32 mouse cellular contexts compared by ENCODE assay signal in the genomic region with DNA sequence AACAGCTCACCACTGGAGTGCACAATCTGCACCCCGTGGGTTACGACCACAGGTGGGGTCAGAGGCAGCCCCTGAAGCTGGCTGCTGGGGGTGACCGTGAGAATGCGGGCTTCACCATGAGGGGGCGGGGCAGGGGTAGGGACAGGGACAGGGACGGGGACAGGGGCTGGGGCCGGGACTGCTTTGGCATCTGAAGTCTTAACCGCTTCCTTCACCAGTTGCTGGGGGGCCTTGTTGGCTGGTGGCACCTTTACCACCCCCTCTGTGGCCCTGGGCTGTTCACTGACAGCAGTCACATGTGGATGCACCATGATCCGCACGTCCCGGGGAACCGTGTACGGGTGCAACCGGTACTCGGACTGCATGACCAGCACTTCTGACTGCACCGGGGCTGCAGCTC. TPM values are rescaled to one million over a fixed set of nuclear protein-coding genes. Genes with fewer than 3 reads are reported as not detected.
A peak's percentile ranks its signal among the peaks of the same experiment; 100 is the strongest.
DNase-seq lines count a peak whose midpoint lies in the region; ATAC-seq lines count a peak whose summit lies in the region.
"Had no signal": no experiment of that assay in that cellular context is flagged by ENCODE, and none has a peak within 500 bp of the region (broad histone marks: within the 10 kb centered on the region; RNA-seq: fewer than 3 reads in every experiment).

No protein-coding gene starts in this region.

- no peaks in the 10 kb centered on the region for H3K4me1 ChIP-seq in hindbrain, embryonic 11.5 days (replicated peaks; ENCODE audit: control insufficient read depth, insufficient read depth, low read length)
- no peaks in the 10 kb centered on the region for H3K4me1 ChIP-seq in hindbrain, embryonic 16.5 days (ENCODE audit: control insufficient read depth, insufficient read depth, low read depth, low read length)
- H3K4me1 ChIP-seq: forebrain, embryonic 10.5 days; forebrain, embryonic 13.5 days; hindbrain, embryonic 13.5 days had no signal

- H3K27ac ChIP-seq in hindbrain, embryonic 11.5 days (ENCODE audit: low read depth, low read length): no peak overlapping the region
- H3K27ac ChIP-seq in hindbrain, embryonic 16.5 days (ENCODE audit: low read depth, low read length): no peak overlapping the region
- H3K27ac ChIP-seq: forebrain, embryonic 10.5 days; forebrain, embryonic 13.5 days; heart, adult 2 months; hindbrain, embryonic 13.5 days; hindbrain, postnatal 0 days had no signal

- 94% methylated on average over 16 of the region's 16 CpGs for WGBS in hindbrain, embryonic 11.5 days
- WGBS in hindbrain, embryonic 16.5 days: 96% methylated on average over 16 of the region's 16 CpGs

- peak; percentile 40 for DNase-seq in cerebellum, adult 9-11 months
- no peak for DNase-seq in hindbrain, embryonic 11.5 days (ENCODE audit: low spot score)
- DNase-seq in ovary, postnatal 14 days (ENCODE audit: low spot score): no peak
- DNase-seq: adrenal gland, adult 2 months; adrenal gland, postnatal 14 days; B cell, adult 2 months; cerebellum, adult 18-20 months; cerebellum, adult 9-10 months; embryo, embryonic 11 days; gastrocnemius, postnatal 25 days; heart, adult 2 months; kidney, adult 18-20 months had no signal

- H3K4me3 ChIP-seq in hindbrain, embryonic 11.5 days (ENCODE audit: low read depth, low read length): no peak overlapping the region
- no peak overlapping the region for H3K4me3 ChIP-seq in hindbrain, embryonic 16.5 days (ENCODE audit: low read length)
- H3K4me3 ChIP-seq: forebrain, embryonic 10.5 days; forebrain, embryonic 13.5 days; heart, adult 2 months; hindbrain, embryonic 13.5 days had no signal

- H3K4me2 ChIP-seq in hindbrain, embryonic 11.5 days (replicated peaks; ENCODE audit: low read depth, low read length): no peak overlapping the region
- H3K4me2 ChIP-seq in hindbrain, embryonic 16.5 days (ENCODE audit: low read length): no peak overlapping the region
- H3K4me2 ChIP-seq: forebrain, embryonic 13.5 days; heart, embryonic 11.5 days; hindbrain, embryonic 13.5 days had no signal

- H3K9me3 ChIP-seq in hindbrain, embryonic 11.5 days (ENCODE audit: control insufficient read depth, low read length): no peaks in the 10 kb centered on the region
- no peaks in the 10 kb centered on the region for H3K9me3 ChIP-seq in hindbrain, embryonic 16.5 days (ENCODE audit: control insufficient read depth, low read length)
- H3K9me3 ChIP-seq: forebrain, embryonic 13.5 days; hindbrain, embryonic 13.5 days had no signal

- H3K27me3 ChIP-seq in hindbrain, embryonic 11.5 days (ENCODE audit: control insufficient read depth, insufficient read depth, low read length): no peaks in the 10 kb centered on the region
- no peaks in the 10 kb centered on the region for H3K27me3 ChIP-seq in hindbrain, embryonic 16.5 days (replicated peaks; ENCODE audit: control insufficient read depth, insufficient read depth, low read length)
- H3K27me3 ChIP-seq: CH12.LX; forebrain, embryonic 13.5 days; hindbrain, embryonic 13.5 days had no signal

- ATAC-seq in cerebellum, adult (ENCODE audit: insufficient number of reproducible peaks, low FRiP score, low TSS enrichment): no peak
- 0 out of 2 replicates have a peak, but pooled peaks have one; percentile 13 for ATAC-seq in hindbrain, embryonic 11.5 days (ENCODE audit: low FRiP score)
- no peak for ATAC-seq in hindbrain, embryonic 16.5 days
- ATAC-seq in megakaryocyte, adult 5-6 weeks (ENCODE audit: poor library complexity, severe bottlenecking): 0 out of 2 replicates have a peak, but pooled peaks have one; percentile 9
- ATAC-seq: forebrain, embryonic 13.5 days; forebrain, embryonic 16.5 days; hindbrain, postnatal 0 days; inflammation-experienced regulatory T-cells, adult 6 months; intestine, embryonic 16.5 days had no signal

- H3K9ac ChIP-seq in hindbrain, embryonic 11.5 days (ENCODE audit: low read depth, low read length): no peak overlapping the region
- no peak overlapping the region for H3K9ac ChIP-seq in hindbrain, embryonic 16.5 days (ENCODE audit: low read depth, low read length)
- H3K9ac ChIP-seq: forebrain, embryonic 13.5 days; hindbrain, embryonic 13.5 days had no signal

- peaks cover 47% of the 10 kb centered on the region for H3K36me3 ChIP-seq in hindbrain, embryonic 11.5 days (ENCODE audit: control insufficient read depth, insufficient read depth, low read length)
- H3K36me3 ChIP-seq in hindbrain, embryonic 16.5 days (ENCODE audit: control insufficient read depth, insufficient read depth, low read length): peaks cover 84% of the 10 kb centered on the region

RNA-seq across cellular contexts. Expression of gene Zbtb17, which starts 27.0 kb away (rescaled TPM):
- 38.9 and 40.4 TPM in 2 replicates for polyA plus RNA-seq in hindbrain, embryonic 11.5 days (2014; fragmentation: Nextera tagmentation; extraction: Ambion mirVana)
- 39.5 and 39.6 TPM in 2 replicates for polyA plus RNA-seq in hindbrain, embryonic 16.5 days (2015; fragmentation: Nextera tagmentation; extraction: Ambion mirVana)
- total RNA-seq in megakaryocyte, adult 5-6 weeks (2015): 12.7 TPM in 2 replicates
- 12.5 and 19.4 TPM in 2 replicates for total RNA-seq in megakaryocyte, adult 5-6 weeks (2017)

RNA-seq across cellular contexts. Expression of gene Srarp, which starts 35.6 kb away (rescaled TPM):
- not detected in 2 replicates for polyA plus RNA-seq in hindbrain, embryonic 11.5 days (2014; fragmentation: Nextera tagmentation; extraction: Ambion mirVana)
- 0.35 and 0.41 TPM in 2 replicates for polyA plus RNA-seq in hindbrain, embryonic 16.5 days (2015; fragmentation: Nextera tagmentation; extraction: Ambion mirVana)
- total RNA-seq in megakaryocyte, adult 5-6 weeks (2015): not detected in 2 replicates
- total RNA-seq in megakaryocyte, adult 5-6 weeks (2017): not detected in 2 replicates
- total RNA-seq: adrenal gland, postnatal 14 days; adrenal gland, postnatal 4 days; CH12.LX; hematopoietic stem cell, adult 5-6 weeks; MEL had no signal
- polyA plus RNA-seq: embryonic facial prominence, embryonic 11.5 days; embryonic facial prominence, embryonic 14.5 days; forebrain, embryonic 10.5 days; forebrain, embryonic 13.5 days; forebrain, embryonic 16.5 days; heart, embryonic 11.5 days; heart, embryonic 14.5 days; heart, postnatal 0 days; hindbrain, embryonic 13.5 days; inflammation-experienced regulatory T-cells, adult 6 months; intestine, embryonic 16.5 days had no signal

RNA-seq across cellular contexts. Expression of gene Hspb7, which starts 50.9 kb away (rescaled TPM):
- not detected in 2 replicates for polyA plus RNA-seq in hindbrain, embryonic 11.5 days (2014; fragmentation: Nextera tagmentation; extraction: Ambion mirVana)
- polyA plus RNA-seq in hindbrain, embryonic 16.5 days (2015; fragmentation: Nextera tagmentation; extraction: Ambion mirVana): 0.09 and 0.66 TPM in 2 replicates
- not detected in 2 replicates for total RNA-seq in megakaryocyte, adult 5-6 weeks (2015)
- total RNA-seq in megakaryocyte, adult 5-6 weeks (2017): not detected in 2 replicates
- total RNA-seq: hindbrain, postnatal 0 days; MEL had no signal
- polyA plus RNA-seq: forebrain, embryonic 10.5 days; forebrain, embryonic 13.5 days; forebrain, embryonic 16.5 days; inflammation-experienced regulatory T-cells, adult 6 months had no signal

RNA-seq across cellular contexts. Expression of gene Clcnkb, which starts 55.7 kb away (rescaled TPM):
- polyA plus RNA-seq in hindbrain, embryonic 11.5 days (2014; fragmentation: Nextera tagmentation; extraction: Ambion mirVana): not detected in 2 replicates
- not detected in 2 replicates for polyA plus RNA-seq in hindbrain, embryonic 16.5 days (2015; fragmentation: Nextera tagmentation; extraction: Ambion mirVana)
- not detected in 2 replicates for total RNA-seq in megakaryocyte, adult 5-6 weeks (2015)
- total RNA-seq in megakaryocyte, adult 5-6 weeks (2017): not detected in 2 replicates
- total RNA-seq: adrenal gland, adult 2 months; adrenal gland, postnatal 14 days; gastrocnemius, postnatal 25 days; hematopoietic stem cell, adult 5-6 weeks; MEL had no signal
- polyA plus RNA-seq: adrenal gland, adult 2 months; cortical plate, adult 2 months; embryonic facial prominence, embryonic 11.5 days; embryonic facial prominence, embryonic 14.5 days; forebrain, embryonic 10.5 days; forebrain, embryonic 13.5 days; forebrain, embryonic 16.5 days; hindbrain, embryonic 13.5 days; inflammation-experienced regulatory T-cells, adult 6 months had no signal

Comparison
In these comparisons a context has a peak if more than half of its experiments do, and no peak if none do; other contexts are left out.
1. ATAC-seq: peak in hindbrain, embryonic 11.5 days (single experiment) and megakaryocyte, adult 5-6 weeks (single experiment); none in cerebellum, adult (single experiment) and hindbrain, embryonic 16.5 days (single experiment).